12 mouse cellular contexts compared by ENCODE assay signal in the genomic region with DNA sequence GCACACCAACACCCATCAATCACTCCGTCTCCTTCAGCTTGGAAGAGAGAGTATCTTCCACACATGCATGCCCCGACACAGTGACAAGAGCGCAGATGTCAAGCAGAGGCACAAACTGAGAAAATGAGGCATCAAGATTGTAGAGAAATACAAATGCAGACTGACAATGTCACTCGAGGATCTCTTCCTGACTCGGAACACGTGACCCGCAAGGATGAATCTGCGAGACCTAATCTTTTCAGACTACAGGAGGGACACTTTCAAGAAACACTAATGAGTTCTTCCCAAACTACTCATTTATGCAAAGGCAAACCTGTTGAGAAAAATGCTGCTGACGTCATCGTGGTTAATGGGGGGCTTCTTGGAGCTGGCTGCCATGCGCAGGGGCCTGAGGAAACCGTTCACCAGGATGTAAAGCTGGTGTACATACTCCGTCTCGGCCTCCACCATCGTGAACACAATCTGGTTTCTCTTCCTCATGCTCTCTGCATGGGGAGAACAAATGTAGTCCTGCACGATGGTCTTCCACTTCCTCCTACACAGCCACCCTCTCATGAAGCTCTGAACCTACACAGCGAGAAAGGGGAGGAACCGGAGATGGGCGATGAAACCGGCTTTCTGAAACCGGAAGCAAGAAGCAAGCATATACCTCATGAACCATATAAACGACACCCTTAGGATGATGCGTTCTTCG.
DNase-seq lines count a peak whose midpoint lies in the region; ATAC-seq and TF ChIP-seq lines count a peak whose summit lies in the region.
"Had no signal": no experiment of that assay in that cellular context is flagged by ENCODE, and none has a peak within 500 bp of the region (broad histone marks: within the 10 kb centered on the region; RNA-seq: fewer than 3 reads in every experiment).

No protein-coding gene starts in this region.

- no peak for TF ChIP-seq CTCF in thymus, adult 2 months (IDR thresholded peaks at IDR 0.05; ENCODE audit: borderline replicate concordance, control insufficient read depth, extremely low read depth, insufficient read depth, low read length, poor library complexity)
- TF ChIP-seq CTCF in stomach, postnatal 0 days (IDR thresholded peaks at IDR 0.05; ENCODE audit: low read depth) = no peak

- 92% methylated on average over 24 of the region's 24 CpGs for WGBS in forebrain, embryonic 11.5 days
- WGBS in forebrain, embryonic 12.5 days = 92% methylated on average over 24 of the region's 24 CpGs
- WGBS in thymus, adult 2 months = 45% methylated on average over 24 of the region's 24 CpGs
- 92% methylated on average over 24 of the region's 24 CpGs for WGBS in neural tube, embryonic 15.5 days
- 86% methylated on average over 24 of the region's 24 CpGs for WGBS in stomach, postnatal 0 days

- H3K9ac ChIP-seq in forebrain, embryonic 11.5 days (ENCODE audit: low read length) = no peak overlapping the region
- no peak overlapping the region for H3K9ac ChIP-seq in forebrain, embryonic 12.5 days
- H3K9ac ChIP-seq in neural tube, embryonic 15.5 days (replicated peaks) = no peak overlapping the region
- H3K9ac ChIP-seq in stomach, postnatal 0 days (ENCODE audit: low read length) = no peak overlapping the region
- H3K9ac ChIP-seq: hindbrain, embryonic 14.5 days; kidney, embryonic 15.5 days; limb, embryonic 12.5 days; lung, embryonic 15.5 days had no signal

- no peaks in the 10 kb centered on the region for H3K9me3 ChIP-seq in forebrain, embryonic 11.5 days (ENCODE audit: control insufficient read depth, low read length)
- no peaks in the 10 kb centered on the region for H3K9me3 ChIP-seq in forebrain, embryonic 12.5 days
- no peaks in the 10 kb centered on the region; the same call in 1 of the 2 replicates for H3K9me3 ChIP-seq in neural tube, embryonic 15.5 days (replicated peaks)
- no peaks in the 10 kb centered on the region for H3K9me3 ChIP-seq in stomach, postnatal 0 days (ENCODE audit: control insufficient read depth, low read length)
- H3K9me3 ChIP-seq: kidney, embryonic 15.5 days; limb, embryonic 12.5 days; lung, embryonic 15.5 days had no signal

- no peak overlapping the region for H3K4me2 ChIP-seq in forebrain, embryonic 11.5 days (ENCODE audit: low read depth, low read length, severe bottlenecking)
- H3K4me2 ChIP-seq in forebrain, embryonic 12.5 days = no peak overlapping the region
- no peak overlapping the region for H3K4me2 ChIP-seq in neural tube, embryonic 15.5 days
- H3K4me2 ChIP-seq in stomach, postnatal 0 days (replicated peaks; ENCODE audit: low read depth) = no peak overlapping the region
- H3K4me2 ChIP-seq: hindbrain, embryonic 14.5 days; kidney, embryonic 15.5 days; limb, embryonic 12.5 days; lung, embryonic 15.5 days had no signal

- H3K36me3 ChIP-seq in forebrain, embryonic 11.5 days (ENCODE audit: control insufficient read depth, insufficient read depth, low read length) = no peaks in the 10 kb centered on the region
- no peaks in the 10 kb centered on the region for H3K36me3 ChIP-seq in forebrain, embryonic 12.5 days (replicated peaks)
- no peaks in the 10 kb centered on the region for H3K36me3 ChIP-seq in thymus, adult 2 months (ENCODE audit: control insufficient read depth, insufficient read depth, low read length)
- no peaks in the 10 kb centered on the region for H3K36me3 ChIP-seq in neural tube, embryonic 15.5 days
- no peaks in the 10 kb centered on the region for H3K36me3 ChIP-seq in stomach, postnatal 0 days (ENCODE audit: control insufficient read depth, insufficient read depth, low read length)
- H3K36me3 ChIP-seq: kidney, embryonic 15.5 days; limb, embryonic 12.5 days; lung, embryonic 15.5 days had no signal

- TF ChIP-seq POLR2A in thymus, adult 2 months (IDR thresholded peaks at IDR 0.05; ENCODE audit: control insufficient read depth, extremely low read depth, insufficient read depth, low read length, poor library complexity) = no peak

- H3K4me1 ChIP-seq in forebrain, embryonic 11.5 days (replicated peaks; ENCODE audit: control insufficient read depth, insufficient read depth, low read length) = no peaks in the 10 kb centered on the region
- H3K4me1 ChIP-seq in forebrain, embryonic 12.5 days = no peaks in the 10 kb centered on the region
- H3K4me1 ChIP-seq in thymus, adult 2 months (replicated peaks; ENCODE audit: control insufficient read depth, insufficient read depth, low read length) = peaks cover 9% of the 10 kb centered on the region; the same call in 1 of the 2 replicates
- H3K4me1 ChIP-seq in neural tube, embryonic 15.5 days = no peaks in the 10 kb centered on the region
- H3K4me1 ChIP-seq in stomach, postnatal 0 days (replicated peaks; ENCODE audit: control insufficient read depth, insufficient read depth) = no peaks in the 10 kb centered on the region
- H3K4me1 ChIP-seq: kidney, embryonic 15.5 days; limb, embryonic 12.5 days; lung, embryonic 15.5 days had no signal

- no peak overlapping the region for H3K4me3 ChIP-seq in forebrain, embryonic 11.5 days (ENCODE audit: low read depth, low read length)
- no peak overlapping the region for H3K4me3 ChIP-seq in forebrain, embryonic 12.5 days (replicated peaks)
- H3K4me3 ChIP-seq in thymus, adult 2 months (ENCODE audit: control insufficient read depth, insufficient read depth, low read length) = peak overlapping the region; percentile 45
- H3K4me3 ChIP-seq in neural tube, embryonic 15.5 days (replicated peaks) = no peak overlapping the region
- no peak overlapping the region for H3K4me3 ChIP-seq in stomach, postnatal 0 days (ENCODE audit: low read depth, low read length)
- H3K4me3 ChIP-seq: kidney, embryonic 15.5 days; limb, embryonic 12.5 days; lung, embryonic 15.5 days had no signal

- TF ChIP-seq EP300 in stomach, postnatal 0 days (optimal IDR thresholded peaks at IDR 0.05) = no peak

- no peak overlapping the region for H3K27ac ChIP-seq in forebrain, embryonic 11.5 days (ENCODE audit: low read depth, low read length)
- no peak overlapping the region for H3K27ac ChIP-seq in forebrain, embryonic 12.5 days
- H3K27ac ChIP-seq in thymus, adult 2 months (ENCODE audit: control insufficient read depth, insufficient read depth, low read length) = 0 out of 2 replicates have a peak overlapping the region, but pooled peaks have one; percentile 6
- H3K27ac ChIP-seq in neural tube, embryonic 15.5 days (replicated peaks) = no peak overlapping the region
- H3K27ac ChIP-seq in stomach, postnatal 0 days (replicated peaks) = no peak overlapping the region
- H3K27ac ChIP-seq: hindbrain, embryonic 14.5 days; kidney, embryonic 15.5 days; limb, embryonic 12.5 days; lung, embryonic 15.5 days had no signal

- no peak for ATAC-seq in forebrain, embryonic 11.5 days (replicated peaks; ENCODE audit: low FRiP score)
- no peak for ATAC-seq in forebrain, embryonic 12.5 days (ENCODE audit: low FRiP score)
- peak; percentile 87 for ATAC-seq in activated CD4-positive, CD25-positive, alpha-beta regulatory T cell, adult 4 months
- ATAC-seq in neural tube, embryonic 15.5 days (ENCODE audit: low FRiP score) = no peak
- ATAC-seq in stomach, postnatal 0 days (ENCODE audit: low FRiP score, low TSS enrichment) = no peak

- DNase-seq in forebrain, embryonic 11.5 days (ENCODE audit: low spot score) = peak; percentile 49
- peak; percentile 59 for DNase-seq in naive thymus-derived CD4-positive, alpha-beta T cell, adult 2 months (ENCODE audit: low read depth)
- DNase-seq in thymus, adult 2 months = peak; percentile 25
- DNase-seq in stomach, postnatal 0 days (ENCODE audit: low spot score) = no peak
- DNase-seq in kidney, adult 11 months = no peak

- H3K27me3 ChIP-seq in forebrain, embryonic 11.5 days (ENCODE audit: control insufficient read depth, insufficient read depth, low read length) = no peaks in the 10 kb centered on the region
- H3K27me3 ChIP-seq in forebrain, embryonic 12.5 days = no peaks in the 10 kb centered on the region
- no peaks in the 10 kb centered on the region for H3K27me3 ChIP-seq in thymus, adult 2 months (ENCODE audit: control insufficient read depth, insufficient read depth, low read length)
- H3K27me3 ChIP-seq in neural tube, embryonic 15.5 days (replicated peaks) = no peaks in the 10 kb centered on the region
- no peaks in the 10 kb centered on the region for H3K27me3 ChIP-seq in stomach, postnatal 0 days (ENCODE audit: control insufficient read depth, insufficient read depth, low read length)
- H3K27me3 ChIP-seq: kidney, embryonic 15.5 days; limb, embryonic 12.5 days; lung, embryonic 15.5 days had no signal

Comparison
In these comparisons a context has a peak if more than half of its experiments do, and no peak if none do; other contexts are left out.
1. DNase-seq: peak in forebrain, embryonic 11.5 days (single experiment), naive thymus-derived CD4-positive, alpha-beta T cell, adult 2 months (single experiment) and thymus, adult 2 months (single experiment); none in stomach, postnatal 0 days (single experiment) and kidney, adult 11 months (single experiment).